Mouse (Mus musculus) E14TG2a.4 (cell line): ENCODE results near the gene Camk2b.

Experiments
- CTCF ChIP-seq: conservative IDR thresholded peaks from 2 replicates; pipeline ENCODE4 v1.5.1; 2014; ENCODE audit warnings: low read length
- NANOG ChIP-seq: IDR thresholded peaks from 2 replicates; pipeline ENCODE4 v1.6.1; 2014; ENCODE audit warnings: borderline replicate concordance, low read length, mixed read lengths
- POU5F1 ChIP-seq: IDR thresholded peaks from 2 replicates; pipeline ENCODE4 v1.6.1; 2014; ENCODE audit warnings: low read length, borderline replicate concordance

- TF ChIP-seq CTCF (no peak), NANOG (no peak), POU5F1 (no peak)
These were observed 90.1 kb downstream of the Camk2b start for GRCm38 (mm10) chr11:5976106-5976505.
